Mouse (Mus musculus) embryonic facial prominence, embryonic 14.5 days (tissue): ENCODE data around the gene Far2. TPM values are rescaled to one million over a fixed set of nuclear protein-coding genes. Genes with fewer than 3 reads are reported as not detected.
"Not testable (repeated sequence)": the region's sequence is repeated elsewhere in the genome, so short reads cannot be mapped to it uniquely, and the experiment has no call there.

Experiments
- ATAC-seq: fragments of 200-750 bp; cut with Nextera tagmentation; 2 replicates; pipeline ENCODE4 v1.8.0; 2017; ENCODE audit warnings: low read depth, moderate number of reproducible peaks, moderate TSS enrichment
- DNase-seq: peaks from one replicate; pipeline ENCODE4 v3.0.0-alpha.2; 2015; ENCODE audit warnings: low spot score
- H3K27ac ChIP-seq: fragments of 300-500 bp; sonication (generic); replicated peaks from 2 replicates; pipeline ENCODE4 v1.5.1; 2014; ENCODE audit warnings: low read depth, mild to moderate bottlenecking, low read length, moderate library complexity
- H3K27me3 ChIP-seq: fragments of 300-500 bp; sonication (generic); replicated peaks from 2 replicates; pipeline ENCODE4 v1.6.1; 2014; ENCODE audit warnings: low read length; ENCODE audit not compliant: control insufficient read depth, insufficient read depth
- H3K36me3 ChIP-seq: fragments of 300-500 bp; sonication (generic); 2 replicates; pipeline ENCODE4 v1.6.1; 2014; ENCODE audit warnings: low read length, mixed read lengths; ENCODE audit not compliant: control insufficient read depth, insufficient read depth
- H3K4me1 ChIP-seq: fragments of 300-500 bp; sonication (generic); 2 replicates; pipeline ENCODE4 v1.6.1; 2014; ENCODE audit warnings: antibody characterized with exemption, low read length; ENCODE audit not compliant: control insufficient read depth, insufficient read depth
- H3K4me2 ChIP-seq: fragments of 300-500 bp; sonication (generic); 2 replicates; pipeline ENCODE4 v1.6.1; 2014; ENCODE audit warnings: low read depth, mild to moderate bottlenecking, low read length, moderate library complexity, mixed read lengths
- H3K4me3 ChIP-seq: fragments of 300-500 bp; sonication (generic); 2 replicates; pipeline ENCODE4 v1.5.1; 2014; ENCODE audit warnings: low read depth, mild to moderate bottlenecking, low read length
- H3K9ac ChIP-seq: fragments of 300-500 bp; sonication (generic); 2 replicates; pipeline ENCODE4 v1.6.1; 2014; ENCODE audit warnings: low read depth, mild to moderate bottlenecking, low read length, moderate library complexity, mixed read lengths
- H3K9me3 ChIP-seq: fragments of 300-500 bp; sonication (generic); 2 replicates; pipeline ENCODE4 v1.6.1; 2016; ENCODE audit warnings: low read length; ENCODE audit not compliant: control insufficient read depth
- WGBS: fragments of 180-500 bp; shearing (Covaris S2); extraction: QIAGEN DNeasy Blood & Tissue Kit; methylation state at CpG from one replicate; pipeline ENCODE4 v1.1.7; 2014; 5-methylcytosine and 5-hydroxymethylcytosine counted together
- polyA plus RNA-seq: library from polyadenylated mRNA; unstranded; fragments of >200 nt; fragmentation: Nextera tagmentation; extraction: Ambion mirVana; gene quantifications from 2 replicates; pipeline ENCODE4 v1.2.1, GENCODE M21; 2014

The Far2 gene
- polyA plus RNA-seq, 1 experiment from 2014 or later, result 3.9 TPM

GRCm38 (mm10) chr6:148133536-148133935 is 86.5 kb downstream of the Far2 start:
- Histone ChIP-seq H3K27me3 (no peaks in the 10 kb centered on the region), H3K9me3 (no peaks in the 10 kb centered on the region), H3K27ac (no peak overlapping the region), H3K4me3 (no peak overlapping the region), H3K4me1 (no peaks in the 10 kb centered on the region), H3K9ac (no peak overlapping the region), H3K4me2 (no peak overlapping the region), H3K36me3 (no peaks in the 10 kb centered on the region)
- DNase-seq (no peak), ATAC-seq (no peak)

GRCm38 (mm10) chr6:148135769-148136382 is 88.8 kb downstream of the Far2 start:
- Histone ChIP-seq H3K27me3 (no peaks in the 10 kb centered on the region), H3K9me3 (no peaks in the 10 kb centered on the region), H3K4me1 (no peaks in the 10 kb centered on the region), H3K9ac (no peak overlapping the region), H3K4me2 (no peak overlapping the region), H3K27ac (no peak overlapping the region), H3K36me3 (no peaks in the 10 kb centered on the region), H3K4me3 (no peak overlapping the region)
- WGBS, result 32% methylated on average over 9 of the region's 9 CpGs
- ATAC-seq (peak; percentile 74; the same call in 1 of the 2 replicates), DNase-seq (peak; percentile 89)

- 83% methylated on average over 6 of the region's 6 CpGs for WGBS
- H3K27ac ChIP-seq, result no peak overlapping the region
- DNase-seq, result no peak
- H3K36me3 ChIP-seq, result no peaks in the 10 kb centered on the region
- no peaks in the 10 kb centered on the region for H3K27me3 ChIP-seq
- no peak for ATAC-seq
- H3K4me2 ChIP-seq, result no peak overlapping the region
- H3K9ac ChIP-seq, result no peak overlapping the region
- no peaks in the 10 kb centered on the region for H3K4me1 ChIP-seq
- H3K9me3 ChIP-seq, result peaks cover 8% of the 10 kb centered on the region
- H3K4me3 ChIP-seq, result no peak overlapping the region
These were observed 92.4 kb downstream of the Far2 start for GRCm38 (mm10) chr6:148139288-148139995.

- 78% methylated on average over 5 of the region's 5 CpGs for whole genome bisulfite sequencing
These were observed 94.8 kb downstream of the Far2 start for GRCm38 (mm10) chr6:148141874-148142273.

GRCm38 (mm10) chr6:148142421-148142820 is 95.4 kb downstream of the Far2 start:
- Histone ChIP-seq H3K9ac (no peak overlapping the region), H3K27ac (no peak overlapping the region), H3K4me1 (no peaks in the 10 kb centered on the region), H3K4me2 (no peak overlapping the region), H3K4me3 (no peak overlapping the region), H3K9me3 (peaks cover 8% of the 10 kb centered on the region), H3K27me3 (no peaks in the 10 kb centered on the region), H3K36me3 (no peaks in the 10 kb centered on the region)
- ATAC-seq (no peak), DNase-seq (no peak)
- 80% methylated on average over 1 of the region's 1 CpGs for WGBS

More at GRCm38 (mm10) chr6:148141874-148142273, 94.8 kb downstream of the Far2 start:
- Histone ChIP-seq H3K4me2 (no peak overlapping the region), H3K4me3 (no peak overlapping the region), H3K9me3 (peaks cover 8% of the 10 kb centered on the region), H3K9ac (no peak overlapping the region), H3K27me3 (no peaks in the 10 kb centered on the region), H3K27ac (no peak overlapping the region), H3K4me1 (no peaks in the 10 kb centered on the region), H3K36me3 (no peaks in the 10 kb centered on the region)
- no peak for DNase-seq
- no peak for ATAC-seq

- WGBS, result 54% methylated on average over 4 of the region's 4 CpGs
These were observed 105.2 kb downstream of the Far2 start for GRCm38 (mm10) chr6:148152305-148152704.

GRCm38 (mm10) chr6:148172904-148173303 is 125.8 kb downstream of the Far2 start:
- no peak overlapping the region for H3K9ac ChIP-seq
- ATAC-seq (no peak), DNase-seq (no peak)
- no peak overlapping the region for H3K4me2 ChIP-seq
- H3K27ac ChIP-seq, result no peak overlapping the region
- WGBS, result 74% methylated on average over 3 of the region's 3 CpGs
- no peaks in the 10 kb centered on the region for H3K27me3 ChIP-seq
- no peaks in the 10 kb centered on the region for H3K9me3 ChIP-seq
- H3K4me3 ChIP-seq, result no peak overlapping the region
- no peaks in the 10 kb centered on the region for H3K36me3 ChIP-seq
- no peaks in the 10 kb centered on the region for H3K4me1 ChIP-seq

More at GRCm38 (mm10) chr6:148152305-148152704, 105.2 kb downstream of the Far2 start:
- H3K36me3 ChIP-seq, ATAC-seq, DNase-seq, H3K4me2 ChIP-seq, H3K27me3 ChIP-seq, H3K4me1 ChIP-seq, H3K9ac ChIP-seq, H3K27ac ChIP-seq, H3K4me3 ChIP-seq, H3K9me3 ChIP-seq: not testable (repeated sequence)

- Histone ChIP-seq H3K9ac (no peak overlapping the region), H3K9me3 (no peaks in the 10 kb centered on the region), H3K4me2 (no peak overlapping the region), H3K4me1 (no peaks in the 10 kb centered on the region), H3K36me3 (peaks cover 92% of the 10 kb centered on the region), H3K4me3 (no peak overlapping the region), H3K27ac (no peak overlapping the region), H3K27me3 (no peaks in the 10 kb centered on the region)
- 97% methylated on average over 1 of the region's 1 CpGs for WGBS
- DNase-seq, result no peak
- ATAC-seq, result no peak
These were observed 138.6 kb downstream of the Far2 start for GRCm38 (mm10) chr6:148185694-148186093.
